ENCODE assay signal across 9 mouse cellular contexts in genomic region chr9:41211865-41212302, GRCm38 (mm10). TPM values are rescaled to one million over a fixed set of nuclear protein-coding genes. Genes with fewer than 3 reads are reported as not detected.
A peak's percentile ranks its signal among the peaks of the same experiment; 100 is the strongest.
DNase-seq lines count a peak whose midpoint lies in the region; ATAC-seq and TF ChIP-seq lines count a peak whose summit lies in the region.
"Had no signal": no experiment of that assay in that cellular context is flagged by ENCODE, and none has a peak within 500 bp of the region (broad histone marks: within the 10 kb centered on the region; RNA-seq: fewer than 3 reads in every experiment).

No protein-coding gene starts in this region.

- intact Hi-C loops in heart, adult 2 months (cut with DNase I): no loop called here
- intact Hi-C loops in heart, postnatal 36 days (cut with DNase I): no loop called here

- no peak overlapping the region for H3K4me3 ChIP-seq in heart, adult 2 months
- H3K4me3 ChIP-seq in testis, adult 2 months (ENCODE audit: control insufficient read depth, low read depth, low read length): no peak overlapping the region
- H3K4me3 ChIP-seq in limb, embryonic 15.5 days: no peak overlapping the region

- no peak overlapping the region for H3K9ac ChIP-seq in heart, adult 2 months (ENCODE audit: low read depth, low read length)
- H3K9ac ChIP-seq in limb, embryonic 15.5 days: no peak overlapping the region

- WGBS in heart, adult 2 months: 43% methylated on average over 10 of the region's 10 CpGs
- WGBS in limb, embryonic 15.5 days: 18% methylated on average over 10 of the region's 10 CpGs

- peak overlapping the region; percentile 52; the same call in 1 of the 2 replicates for H3K27ac ChIP-seq in heart, adult 2 months
- 0 out of 2 replicates have a peak overlapping the region, but pooled peaks have one; percentile 11 for H3K27ac ChIP-seq in testis, adult 2 months (ENCODE audit: control insufficient read depth, insufficient read depth, low read depth, low read length)
- H3K27ac ChIP-seq in limb, embryonic 15.5 days: peak overlapping the region; percentile 90

- H3K36me3 ChIP-seq in heart, adult 2 months (ENCODE audit: control insufficient read depth, insufficient read depth, low read length): no peaks in the 10 kb centered on the region
- no peaks in the 10 kb centered on the region for H3K36me3 ChIP-seq in testis, adult 2 months (ENCODE audit: control insufficient read depth, insufficient read depth, low read length)
- H3K36me3 ChIP-seq in limb, embryonic 15.5 days: no peaks in the 10 kb centered on the region

- no peaks in the 10 kb centered on the region for H3K27me3 ChIP-seq in heart, adult 2 months (ENCODE audit: control insufficient read depth, insufficient read depth, low read length)
- no peaks in the 10 kb centered on the region for H3K27me3 ChIP-seq in testis, adult 2 months (ENCODE audit: control insufficient read depth, insufficient read depth, low read length)
- H3K27me3 ChIP-seq in limb, embryonic 15.5 days: no peaks in the 10 kb centered on the region

- no peak for TF ChIP-seq POLR2A in heart, adult 2 months (IDR thresholded peaks at IDR 0.05; ENCODE audit: insufficient read depth, low read depth, low read length)
- TF ChIP-seq POLR2A in testis, adult 2 months (IDR thresholded peaks at IDR 0.05; ENCODE audit: control insufficient read depth, low read depth, low read length): no peak

- no peaks in the 10 kb centered on the region for H3K79me2 ChIP-seq in heart, adult 2 months (replicated peaks; ENCODE audit: control insufficient read depth, insufficient read depth, low read length)

- no peaks in the 10 kb centered on the region for H3K9me3 ChIP-seq in limb, embryonic 15.5 days

- TF ChIP-seq EP300 in heart, adult 2 months (IDR thresholded peaks at IDR 0.05; ENCODE audit: insufficient read depth, low read depth, low read length): no peak

- TF ChIP-seq CTCF in heart, adult 2 months (IDR thresholded peaks at IDR 0.05): no peak
- no peak for TF ChIP-seq CTCF in testis, adult 2 months (IDR thresholded peaks at IDR 0.05; ENCODE audit: control insufficient read depth, insufficient read depth, insufficient replicate concordance, low read depth, low read length)

- H3K4me2 ChIP-seq in limb, embryonic 15.5 days: peak overlapping the region; percentile 39

- no peak for DNase-seq in heart, adult 2 months
- DNase-seq in heart, postnatal 36 days: no peak
- no peak for DNase-seq in testis, postnatal 14 days (ENCODE audit: low spot score)
- no peak for DNase-seq in adrenal gland, postnatal 10 days
- no peak for DNase-seq in frontal cortex, postnatal 14 days (ENCODE audit: low spot score in 2 of 2)
- no peak for DNase-seq in Muller cell, postnatal 12 days (ENCODE audit: inconsistent ontology term)
- DNase-seq: cerebellum, postnatal 14 days had no signal

- peaks cover 6% of the 10 kb centered on the region for H3K4me1 ChIP-seq in heart, adult 2 months (ENCODE audit: control insufficient read depth, insufficient read depth, low read length)
- peaks cover 7% of the 10 kb centered on the region for H3K4me1 ChIP-seq in testis, adult 2 months (ENCODE audit: control insufficient read depth, insufficient read depth, low read length)
- peaks cover 26% of the 10 kb centered on the region for H3K4me1 ChIP-seq in limb, embryonic 15.5 days

- ATAC-seq in limb, embryonic 15.5 days (ENCODE audit: insufficient number of reproducible peaks, low FRiP score, low TSS enrichment, low read depth): no peak

RNA-seq across cellular contexts. Expression of gene Ubash3b, which starts 50.4 kb away (rescaled TPM):
- 1 to 10 TPM; 1.5 TPM for total RNA-seq in heart, adult 2 months (2021)
- polyA plus RNA-seq in heart, adult 2 months (2012; rRNA removed): 1.9 and 2.0 TPM in 2 replicates
- under 1 TPM; 0.72 to 0.81 TPM for total RNA-seq in heart, postnatal 36 days (2021)
- 1.3 and 1.6 TPM in 2 replicates for polyA plus RNA-seq in testis, adult 2 months (2012; rRNA removed)
- polyA plus RNA-seq in limb, embryonic 15.5 days (2015; fragmentation: Nextera tagmentation; extraction: Ambion mirVana): 6.8 and 7.5 TPM in 2 replicates
- 1 to 10 TPM; 3.0 to 5.4 TPM for total RNA-seq in adrenal gland, postnatal 10 days (2021)

Comparison
In these comparisons a context has a peak if more than half of its experiments do, and no peak if none do; other contexts are left out.
1. H3K27ac ChIP-seq: peak in every context shown above with its lines; median percentile 90 in limb, embryonic 15.5 days; 52 in heart, adult 2 months; 11 in testis, adult 2 months.